Mouse (Mus musculus): ENCODE results near the gene Renbp.

Gene Renbp

GRCm38 (mm10) chrX:73921285-73921822 lies 9.3 kb downstream of the Renbp start:
- DNase-seq (ENCODE audit: extremely low spot score, low read depth, low spot score): no peak

- no peak for DNase-seq (ENCODE audit: extremely low spot score, low read depth, low spot score)
These were observed 12.0 kb downstream of the Renbp start for GRCm38 (mm10) chrX:73918631-73919030.

- no peak for DNase-seq (ENCODE audit: extremely low spot score, low read depth, low spot score)
These were observed 13.7 kb downstream of the Renbp start for GRCm38 (mm10) chrX:73916945-73917344.

GRCm38 (mm10) chrX:73914827-73915703 lies 15.6 kb downstream of the Renbp start:
- DNase-seq (ENCODE audit: extremely low spot score, low read depth, low spot score): peak; percentile 75

- DNase-seq (ENCODE audit: extremely low spot score, low read depth, low spot score): no peak
These were observed 19.1 kb downstream of the Renbp start for GRCm38 (mm10) chrX:73911588-73911987.

- no peak for DNase-seq (ENCODE audit: extremely low spot score, low read depth, low spot score)
These were observed 19.5 kb downstream of the Renbp start for GRCm38 (mm10) chrX:73911156-73911555.

GRCm38 (mm10) chrX:73910451-73910850 lies 20.2 kb downstream of the Renbp start:
- DNase-seq (ENCODE audit: extremely low spot score, low read depth, low spot score): no peak

GRCm38 (mm10) chrX:73910049-73910448 lies 20.6 kb downstream of the Renbp start:
- no peak for DNase-seq (ENCODE audit: extremely low spot score, low read depth, low spot score)

- DNase-seq (ENCODE audit: extremely low spot score, low read depth, low spot score): no peak
These were observed 32.7 kb downstream of the Renbp start for GRCm38 (mm10) chrX:73897959-73898358.

GRCm38 (mm10) chrX:73895719-73896118 lies 34.9 kb downstream of the Renbp start, which contains the start of gene L1cam:
L1cam (minus strand) TSS chrX:73896105.
- DNase-seq (ENCODE audit: extremely low spot score, low read depth, low spot score): no peak

GRCm38 (mm10) chrX:73892833-73893232 lies 37.8 kb downstream of the Renbp start:
- DNase-seq (ENCODE audit: extremely low spot score, low read depth, low spot score): no peak

- DNase-seq (ENCODE audit: extremely low spot score, low read depth, low spot score): no peak
These were observed 39.0 kb downstream of the Renbp start, which contains the start of gene Avpr2 for GRCm38 (mm10) chrX:73891551-73892152. Avpr2 (plus strand) TSS chrX:73892102.

GRCm38 (mm10) chrX:73881463-73881862 lies 49.2 kb downstream of the Renbp start:
- DNase-seq (ENCODE audit: extremely low spot score, low read depth, low spot score): no peak

GRCm38 (mm10) chrX:73881036-73881427 lies 49.6 kb downstream of the Renbp start:
- no peak for DNase-seq (ENCODE audit: extremely low spot score, low read depth, low spot score)

- no peak for DNase-seq (ENCODE audit: extremely low spot score, low read depth, low spot score)
These were observed 50.2 kb downstream of the Renbp start for GRCm38 (mm10) chrX:73880194-73881035.

GRCm38 (mm10) chrX:73877014-73877413 lies 53.6 kb downstream of the Renbp start:
- DNase-seq (ENCODE audit: extremely low spot score, low read depth, low spot score): no peak

GRCm38 (mm10) chrX:73875881-73876280 lies 54.8 kb downstream of the Renbp start:
- DNase-seq (ENCODE audit: extremely low spot score, low read depth, low spot score): no peak
